Mouse (Mus musculus): ENCODE data around the gene Atg3.

Gene Atg3

DNA sequence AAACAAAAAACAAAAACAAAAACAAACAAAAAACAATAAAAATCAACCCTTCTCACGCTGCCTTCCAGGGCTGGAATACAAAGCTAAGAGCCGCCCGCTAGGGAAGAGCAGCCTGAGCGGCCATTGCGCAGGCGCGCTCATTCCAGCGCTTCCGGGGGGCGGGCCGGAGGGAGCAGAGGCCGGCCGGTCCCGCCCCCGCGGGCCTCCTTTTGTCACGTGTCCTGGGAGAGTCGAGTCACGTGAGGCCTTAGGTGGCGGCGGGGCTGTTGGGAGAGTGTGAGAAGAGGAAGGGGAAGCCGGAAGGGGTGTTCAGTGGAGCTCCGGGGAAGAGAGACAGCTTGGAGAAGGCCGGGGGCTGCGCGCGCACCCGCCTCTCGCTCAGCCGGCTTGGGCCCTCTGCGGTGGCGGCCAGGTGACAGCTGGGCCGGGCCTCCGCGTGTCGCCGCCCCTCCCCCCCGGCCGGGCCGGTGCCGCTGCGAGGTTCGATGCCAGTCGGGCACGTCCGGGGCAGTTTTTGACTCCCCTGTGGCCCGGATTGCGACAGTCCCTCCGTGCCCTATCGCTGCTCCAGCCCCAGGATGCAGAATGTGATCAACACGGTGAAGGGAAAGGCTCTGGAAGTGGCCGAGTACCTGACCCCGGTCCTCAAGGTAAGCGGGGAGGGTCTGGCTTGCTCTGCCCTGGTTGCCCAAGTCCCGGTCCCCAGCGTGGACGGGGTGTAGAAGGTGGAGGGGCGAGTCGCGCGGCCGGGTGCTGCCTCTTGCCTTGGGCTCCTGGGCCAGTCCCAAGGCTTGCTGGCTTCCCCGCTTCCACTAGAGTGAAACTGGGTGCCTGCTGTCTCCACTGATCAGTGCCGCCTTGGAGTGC is at the start of gene Atg3, which contains the start of gene Slc35a5:
Atg3 (plus strand) TSS at position 264 of the 867 bp plus-strand sequence.
Slc35a5 (minus strand) TSS at position 185 of the 867 bp plus-strand sequence.
- in situ Hi-C loops (cut with MboI; ENCODE audit: low pct_unique_long_range_greater_than_20kb in 1 of 2, low sequenced_read_pairs in 2 of 2, unreplicated experiment in 1 of 2), result no loop called here

DNA sequence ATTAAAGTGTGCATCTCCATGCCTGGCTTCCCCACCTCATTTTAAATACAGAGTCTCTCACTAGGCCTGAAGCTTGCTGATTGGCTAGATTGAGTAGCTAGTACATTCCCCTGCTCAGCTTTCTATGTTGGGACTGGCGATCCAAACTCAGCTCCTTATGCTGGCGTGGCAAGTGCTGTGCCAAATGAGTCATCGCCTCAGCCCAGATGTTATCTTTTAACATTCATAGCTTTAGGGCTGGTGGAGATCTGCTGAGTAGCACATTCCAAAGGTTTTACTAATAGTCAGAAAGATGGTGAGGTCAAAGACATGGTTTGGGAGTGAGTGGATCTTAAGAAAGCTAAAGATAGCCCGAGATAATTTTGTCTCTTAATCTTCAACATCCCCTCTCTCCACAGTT is 48.1 kb upstream of the Atg3 start:
- in situ Hi-C loops (cut with MboI; ENCODE audit: low pct_unique_long_range_greater_than_20kb in 1 of 2, low sequenced_read_pairs in 2 of 2, unreplicated experiment in 1 of 2), result no loop called here

DNA sequence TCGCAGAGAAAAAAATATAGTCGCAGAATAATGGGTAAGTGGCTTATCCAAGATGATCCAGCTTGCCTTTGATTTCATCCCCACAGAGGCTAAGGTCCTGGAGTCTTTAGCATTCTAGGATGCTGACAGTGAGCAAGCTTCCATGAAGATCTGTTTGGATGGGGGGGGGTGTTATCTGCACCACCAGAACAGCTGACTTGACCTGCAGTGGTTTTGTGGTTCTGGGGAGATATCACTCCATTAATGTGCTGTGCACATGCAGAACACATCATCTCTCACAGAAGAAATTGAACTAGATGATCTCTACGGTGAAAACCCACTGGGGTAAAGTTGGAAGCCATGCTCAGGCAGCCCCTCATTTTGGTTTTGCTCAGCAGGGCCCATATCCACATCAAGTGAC is 41.4 kb upstream of the Atg3 start:
- in situ Hi-C loops (cut with MboI; ENCODE audit: low pct_unique_long_range_greater_than_20kb in 1 of 2, low sequenced_read_pairs in 2 of 2, unreplicated experiment in 1 of 2), result no loop called here

- in situ Hi-C loops (cut with MboI; ENCODE audit: low pct_unique_long_range_greater_than_20kb in 1 of 2, low sequenced_read_pairs in 2 of 2, unreplicated experiment in 1 of 2), result no loop called here
These were observed 39.8 kb upstream of the Atg3 start for GRCm38 (mm10) chr16:45118760-45119159.

DNA sequence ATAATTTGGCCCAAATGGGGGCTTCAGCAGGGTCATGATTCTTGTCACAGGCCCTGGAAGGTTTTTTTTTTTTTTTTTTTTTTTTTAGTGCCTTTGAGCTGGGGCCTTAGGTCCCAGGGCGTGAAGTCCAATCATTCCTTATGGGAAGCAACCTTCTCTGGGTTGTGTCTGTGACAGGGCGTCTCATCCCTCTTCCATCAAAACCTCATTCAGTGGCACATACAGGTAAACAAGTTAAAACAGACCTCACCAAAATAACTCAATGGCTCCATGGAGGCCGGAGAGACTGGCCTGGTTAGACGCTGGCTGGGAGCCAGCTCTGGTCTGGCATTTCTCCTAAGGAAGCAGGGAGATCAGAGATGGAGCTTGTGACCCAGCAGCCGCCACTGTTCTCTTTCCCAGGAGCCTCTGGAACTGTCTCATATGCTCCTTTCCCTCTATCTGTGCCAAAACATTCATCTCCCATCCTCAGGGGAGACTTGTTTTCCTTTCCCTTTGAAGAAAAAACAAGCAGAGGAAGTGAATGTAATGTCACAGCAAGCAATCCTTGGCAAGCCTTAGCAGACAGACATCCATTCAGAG is 37.6 kb upstream of the Atg3 start:
- in situ Hi-C loops (cut with MboI; ENCODE audit: low pct_unique_long_range_greater_than_20kb in 1 of 2, low sequenced_read_pairs in 2 of 2, unreplicated experiment in 1 of 2), result no loop called here

DNA sequence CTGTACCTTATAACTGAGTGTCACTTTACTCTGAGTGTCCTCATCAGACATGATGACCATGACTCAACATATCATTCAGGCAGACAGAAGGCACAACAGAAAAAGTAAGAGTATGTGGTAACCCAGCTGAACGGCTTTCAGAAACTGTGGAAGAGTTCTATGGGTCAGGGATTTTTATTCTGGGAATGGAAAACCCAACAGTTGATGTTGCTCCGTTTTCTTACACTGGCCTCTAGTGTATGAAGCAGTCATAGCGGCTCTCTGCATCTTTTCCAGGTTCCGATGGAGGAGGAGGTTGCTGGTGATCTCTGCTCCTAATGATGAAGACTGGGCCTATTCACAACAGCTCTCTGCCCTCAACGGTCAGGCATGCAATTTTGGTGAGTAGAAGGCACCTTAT is 36.0 kb upstream of the Atg3 start:
- in situ Hi-C loops (cut with MboI; ENCODE audit: low pct_unique_long_range_greater_than_20kb in 1 of 2, low sequenced_read_pairs in 2 of 2, unreplicated experiment in 1 of 2), result no loop called here

- in situ Hi-C loops (cut with MboI; ENCODE audit: low pct_unique_long_range_greater_than_20kb in 1 of 2, low sequenced_read_pairs in 2 of 2, unreplicated experiment in 1 of 2), result no loop called here
These were observed 34.1 kb upstream of the Atg3 start for GRCm38 (mm10) chr16:45124230-45125203.

- in situ Hi-C loops (cut with MboI; ENCODE audit: low pct_unique_long_range_greater_than_20kb in 1 of 2, low sequenced_read_pairs in 2 of 2, unreplicated experiment in 1 of 2), result no loop called here
These were observed 30.5 kb upstream of the Atg3 start for GRCm38 (mm10) chr16:45127936-45128710.

DNA sequence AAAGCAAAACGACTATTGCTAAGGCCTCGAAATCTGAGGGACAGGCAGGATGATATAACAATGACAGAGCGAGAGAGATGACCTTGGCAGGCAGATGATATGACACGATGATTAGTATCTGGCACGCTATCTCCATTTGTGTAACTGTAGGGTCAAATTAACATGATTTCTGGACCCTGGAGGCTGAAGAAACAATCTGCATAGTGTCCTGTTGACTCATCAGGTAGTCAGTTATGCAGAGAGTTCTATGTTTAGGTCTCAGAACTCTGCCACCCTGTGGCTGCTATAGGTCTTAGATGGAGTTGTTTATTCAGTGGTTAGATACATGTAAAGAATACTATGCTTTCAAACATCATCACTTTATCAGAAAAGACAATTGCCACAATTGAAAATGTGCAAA is 16.9 kb upstream of the Atg3 start:
- in situ Hi-C loops (cut with MboI; ENCODE audit: low pct_unique_long_range_greater_than_20kb in 1 of 2, low sequenced_read_pairs in 2 of 2, unreplicated experiment in 1 of 2), result no loop called here

GRCm38 (mm10) chr16:45142565-45142964 is 16.0 kb upstream of the Atg3 start:
- in situ Hi-C loops (cut with MboI; ENCODE audit: low pct_unique_long_range_greater_than_20kb in 1 of 2, low sequenced_read_pairs in 2 of 2, unreplicated experiment in 1 of 2), result no loop called here

DNA sequence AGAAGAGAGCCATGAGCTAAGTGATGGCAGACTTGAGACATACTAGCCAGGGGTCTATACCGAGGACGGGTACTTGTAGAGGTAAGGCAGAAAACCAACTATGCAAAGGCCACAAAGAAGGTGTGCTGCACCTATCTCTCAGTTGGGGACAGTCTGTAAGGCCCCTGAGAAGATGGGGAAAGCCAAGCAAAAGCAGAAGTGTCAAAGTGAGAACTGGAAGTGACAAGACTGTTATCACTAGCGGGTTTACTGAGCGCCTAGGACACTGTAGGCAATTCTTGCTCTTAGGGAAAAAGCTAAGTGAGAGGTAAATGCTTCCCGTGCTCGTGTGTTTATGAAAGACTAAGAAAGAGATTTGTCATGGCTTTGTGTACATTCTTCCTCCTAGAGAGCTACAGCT is 13.5 kb upstream of the Atg3 start:
- in situ Hi-C loops (cut with MboI; ENCODE audit: low pct_unique_long_range_greater_than_20kb in 1 of 2, low sequenced_read_pairs in 2 of 2, unreplicated experiment in 1 of 2), result no loop called here

- in situ Hi-C loops (cut with MboI; ENCODE audit: low pct_unique_long_range_greater_than_20kb in 1 of 2, low sequenced_read_pairs in 2 of 2, unreplicated experiment in 1 of 2), result no loop called here
These were observed 10.0 kb upstream of the Atg3 start for GRCm38 (mm10) chr16:45148488-45149082.

GRCm38 (mm10) chr16:45154741-45155250 is 3.8 kb upstream of the Atg3 start:
- in situ Hi-C loops (cut with MboI; ENCODE audit: low pct_unique_long_range_greater_than_20kb in 1 of 2, low sequenced_read_pairs in 2 of 2, unreplicated experiment in 1 of 2), result no loop called here

GRCm38 (mm10) chr16:45158136-45158521 is 456 bp upstream of the Atg3 start:
- in situ Hi-C loops (cut with MboI; ENCODE audit: low pct_unique_long_range_greater_than_20kb in 1 of 2, low sequenced_read_pairs in 2 of 2, unreplicated experiment in 1 of 2), result no loop called here

DNA sequence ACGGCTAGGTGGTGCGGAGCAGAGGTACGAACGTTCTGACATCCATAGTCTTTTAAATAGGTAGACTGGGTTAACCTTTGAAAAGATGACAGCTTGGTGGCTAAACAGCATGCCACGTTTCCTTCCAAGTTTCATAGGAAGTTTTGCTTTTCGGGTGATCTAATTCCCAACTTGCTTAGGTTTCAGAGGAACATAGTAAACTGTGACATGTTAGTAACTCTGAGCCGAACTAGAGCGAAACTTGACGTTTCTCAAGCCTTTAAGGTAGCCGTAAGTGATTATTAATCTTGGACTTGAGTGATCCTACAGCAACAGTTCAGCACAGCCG is 768 bp downstream of the Atg3 start:
- in situ Hi-C loops (cut with MboI; ENCODE audit: low pct_unique_long_range_greater_than_20kb in 1 of 2, low sequenced_read_pairs in 2 of 2, unreplicated experiment in 1 of 2), result no loop called here

- in situ Hi-C loops (cut with MboI; ENCODE audit: low pct_unique_long_range_greater_than_20kb in 1 of 2, low sequenced_read_pairs in 2 of 2, unreplicated experiment in 1 of 2), result loop anchor here in 1 of 2 experiments (25.0 kb wide), 1 partner anchor 234 kb away; the partner anchor contains the start of gene Cd200
These were observed 20.0 kb downstream of the Atg3 start for GRCm38 (mm10) chr16:45178552-45178951.

DNA sequence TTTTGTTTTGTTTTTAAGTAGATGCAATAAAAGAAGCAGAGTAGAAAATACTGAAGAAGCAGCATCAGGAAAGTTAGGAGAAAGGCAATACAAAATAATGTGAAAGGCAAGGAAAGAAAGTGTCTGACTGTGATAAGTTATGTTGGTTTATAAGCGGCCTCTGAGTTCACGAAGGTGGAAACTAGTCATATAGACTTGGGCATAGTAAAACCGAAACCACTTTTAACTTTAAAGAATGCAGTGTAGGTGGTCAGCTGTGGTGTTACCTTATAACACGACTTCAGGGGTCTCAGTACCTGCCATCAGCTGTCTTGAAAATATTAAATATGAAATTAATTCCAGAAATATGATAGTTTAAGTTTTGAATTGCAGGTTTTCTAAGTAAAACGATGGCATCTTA is 23.2 kb downstream of the Atg3 start:
- in situ Hi-C loops (cut with MboI; ENCODE audit: low pct_unique_long_range_greater_than_20kb in 1 of 2, low sequenced_read_pairs in 2 of 2, unreplicated experiment in 1 of 2), result loop anchor here in 1 of 2 experiments (25.0 kb wide), 1 partner anchor 230 kb away; the partner anchor contains the start of gene Cd200

- in situ Hi-C loops (cut with MboI; ENCODE audit: low pct_unique_long_range_greater_than_20kb in 1 of 2, low sequenced_read_pairs in 2 of 2, unreplicated experiment in 1 of 2), result loop anchor here in 1 of 2 experiments (25.0 kb wide), 1 partner anchor 220 kb away; the partner anchor contains the start of gene Cd200
These were observed 34.0 kb downstream of the Atg3 start for GRCm38 (mm10) chr16:45192613-45193012.
